Mouse (Mus musculus) megakaryocyte, embryonic 14.5 days (primary cell): ENCODE measurements around the gene Fars2.

Experiments used
- FLI1 ChIP-seq: IDR thresholded peaks from 2 replicates; pipeline ENCODE4 v1.6.1; 2012; ENCODE audit warnings: low read length, inconsistent platforms, mixed read lengths
- GATA1 ChIP-seq: IDR thresholded peaks from 3 replicates; pipeline ENCODE4 v1.6.1; 2012; ENCODE audit warnings: mixed read lengths, low read length, inconsistent platforms, borderline replicate concordance

GRCm38 (mm10) chr13:36401011-36401410 lies 283.8 kb downstream of the Fars2 start:
- no peak for TF ChIP-seq GATA1
- no peak for TF ChIP-seq FLI1
